Mouse (Mus musculus) kidney, adult 2 months (tissue): ENCODE measurements around the gene Zfp384.

Experiments
- CTCF ChIP-seq: fragments of 200-500 bp; conservative IDR thresholded peaks from 2 replicates; pipeline ENCODE4 v1.5.1; 2011; ENCODE audit warnings: low read depth, mild to moderate bottlenecking, control low read depth, low read length, moderate library complexity, mixed read lengths; ENCODE audit not compliant: insufficient read depth, insufficient read length
- POLR2A ChIP-seq: fragments of 200-500 bp; IDR thresholded peaks from one replicate; pipeline ENCODE4 v1.6.1; 2011; ENCODE audit warnings: low read depth, low read length, control low read depth

DNA sequence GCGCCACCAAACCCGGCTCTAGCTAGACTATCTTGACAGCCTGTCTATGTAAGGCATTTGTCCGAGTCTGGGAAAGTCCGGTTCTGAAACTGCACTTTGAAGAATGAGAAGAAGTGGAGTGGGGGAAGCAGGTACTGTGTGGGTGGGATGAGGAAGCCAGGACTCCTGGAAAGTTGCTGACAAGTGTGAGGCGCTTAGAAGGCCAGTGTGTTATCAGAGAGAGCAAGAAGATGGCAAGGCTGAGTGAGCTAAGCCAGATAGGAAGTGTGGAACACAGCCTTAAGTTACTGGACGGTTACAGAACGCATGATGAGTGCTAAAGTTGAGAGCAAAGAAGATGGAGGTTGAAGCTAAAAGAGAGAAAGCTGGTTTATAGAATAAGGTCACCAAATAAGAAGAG lies 33.1 kb downstream of the Zfp384 start:
- TF ChIP-seq POLR2A (no peak), CTCF (no peak)
